Mouse (Mus musculus) ES-E14 (cell line): ENCODE results near the gene Acp2.

Experiments used
- MAFK ChIP-seq: IDR thresholded peaks from 2 replicates; pipeline ENCODE4 v1.6.1; 2014; ENCODE audit warnings: mild to moderate bottlenecking, low read depth, low read length, inconsistent platforms; ENCODE audit not compliant: insufficient read depth
- ZNF384 ChIP-seq: IDR thresholded peaks from 2 replicates; pipeline ENCODE4 v1.6.1; 2012; ENCODE audit warnings: low read depth, low read length, inconsistent platforms

- no peak for TF ChIP-seq ZNF384
- no peak for TF ChIP-seq MAFK
Observed at GRCm38 (mm10) chr2:91252512-91252911, 49.8 kb downstream of the Acp2 start.
